Mouse (Mus musculus) heart, adult 2 months (tissue): ENCODE measurements around the gene Dusp28. TPM values are rescaled to one million over a fixed set of nuclear protein-coding genes. Genes with fewer than 3 reads are reported as not detected.

Experiments
- DNase-seq, 2 experiments: peaks; one replicate each; pipeline ENCODE4 v3.0.0; 2021
- H3K27ac ChIP-seq: fragments of 200-600 bp; 2 replicates; pipeline ENCODE4 v1.8.1; 2022
- H3K27me3 ChIP-seq: fragments of 200-500 bp; 2 replicates; pipeline ENCODE4 v1.6.1; 2012; ENCODE audit warnings: mild to moderate bottlenecking, low read length, inconsistent platforms, mixed read lengths; ENCODE audit not compliant: control insufficient read depth, insufficient read depth
- H3K36me3 ChIP-seq: fragments of 200-500 bp; 2 replicates; pipeline ENCODE4 v1.6.1; 2012; ENCODE audit warnings: low read length, inconsistent platforms; ENCODE audit not compliant: control insufficient read depth, insufficient read depth
- H3K4me1 ChIP-seq: fragments of 200-500 bp; 2 replicates; pipeline ENCODE4 v1.6.1; 2011; ENCODE audit warnings: low read length; ENCODE audit not compliant: control insufficient read depth, insufficient read depth
- H3K4me3 ChIP-seq: fragments of 200-600 bp; 2 replicates; pipeline ENCODE4 v1.8.1; 2022
- H3K79me2 ChIP-seq: fragments of 200-500 bp; replicated peaks from 2 replicates; pipeline ENCODE4 v1.6.1; 2012; ENCODE audit warnings: mild to moderate bottlenecking, inconsistent platforms, low read length, moderate library complexity, mixed read lengths; ENCODE audit not compliant: control insufficient read depth, insufficient read depth
- H3K9ac ChIP-seq: fragments of 200-500 bp; 2 replicates; pipeline ENCODE4 v1.6.1; 2012; ENCODE audit warnings: low read depth, mild to moderate bottlenecking, control low read depth, inconsistent platforms, low read length, mixed read lengths
- CTCF ChIP-seq: fragments of 200-600 bp; IDR thresholded peaks from 2 replicates; pipeline ENCODE4 v1.8.1; 2022; ENCODE audit warnings: antibody characterized with exemption, mild to moderate bottlenecking, moderate library complexity
- EP300 ChIP-seq: fragments of 200-500 bp; IDR thresholded peaks from 2 replicates; pipeline ENCODE4 v1.6.1; 2011; ENCODE audit warnings: low read depth, low read length, control low read depth; ENCODE audit not compliant: insufficient read depth
- POLR2A ChIP-seq: fragments of 200-500 bp; IDR thresholded peaks from 2 replicates; pipeline ENCODE4 v1.6.1; 2011; ENCODE audit warnings: mild to moderate bottlenecking, low read depth, low read length, control low read depth; ENCODE audit not compliant: insufficient read depth
- WGBS: fragments of 180-500 bp; shearing (Covaris S2); methylation state at CpG from one replicate; pipeline ENCODE4 v1.1.7; 2018; 5-methylcytosine and 5-hydroxymethylcytosine counted together
- intact Hi-C: fragments of 180-260 bp; cut with DNase I; formaldehyde crosslinking; loops from one replicate; pipeline ENCODE4 v1.15.1; 2025
- long read RNA-seq: library from polyadenylated mRNA; stranded (forward); transcript quantifications from one replicate; pipeline ENCODE4 v2.0.0, GENCODE M21; 2021
- polyA plus RNA-seq: library from polyadenylated mRNA; depleted of rRNA; stranded (reverse); fragments of >200 nt; gene quantifications from 2 replicates; pipeline ENCODE4 v1.2.3, GENCODE M21; 2012; rRNA removed
- total RNA-seq, 2 experiments: library from RNA; stranded (reverse); gene quantifications; 2 replicates each; pipeline ENCODE4 v1.2.3; 2021

Gene Dusp28
- total RNA-seq (10 to 100 TPM; 15.1 to 15.5 TPM), polyA plus RNA-seq (27.9 and 29.2 TPM in 2 replicates)
- long read RNA-seq, transcript Dusp28-201 (2 exons, 1,314 nt): major isoform, 11 of 13 reads
- long read RNA-seq, partial matches to known transcripts: 1 of 13 reads
- long read RNA-seq, other reads (novel, unspliced or antisense): 1 of 13 reads

- peaks cover 15% of the 10 kb centered on the region for H3K4me1 ChIP-seq
- intact Hi-C loops: loop anchor here (1.0 kb wide), 1 partner anchor 27 kb away; the partner anchor contains the start of gene Capn10
- TF ChIP-seq POLR2A (peak; percentile 64; the same call in 1 of the 2 replicates), EP300 (peak; percentile 66; the same call in 1 of the 2 replicates), CTCF (peak; percentile 90)
- WGBS: under 1% methylated on average over 81 of the region's 81 CpGs
- H3K27ac ChIP-seq: peak within 1 kb of the TSS; percentile 91
- H3K27me3 ChIP-seq: no peaks in the 10 kb centered on the region
- peak; percentile 89 to 92 for DNase-seq
- H3K4me3 ChIP-seq: peak within 1 kb of the TSS; percentile 87
- no peaks in the 10 kb centered on the region for H3K79me2 ChIP-seq
- peak within 1 kb of the TSS; percentile 77 for H3K9ac ChIP-seq
- H3K36me3 ChIP-seq: no peaks in the 10 kb centered on the region
Observed at GRCm38 (mm10) chr1:92906779-92907631, at the start of gene Dusp28. TSS of gene Dusp28 (plus strand) at chr1:92906981.

GRCm38 (mm10) chr1:92861503-92861902 is 45.3 kb upstream of the Dusp28 start:
- intact Hi-C loops: no loop called here
- no peak overlapping the region for H3K27ac ChIP-seq
- H3K27me3 ChIP-seq: no peaks in the 10 kb centered on the region
- H3K36me3 ChIP-seq: no peaks in the 10 kb centered on the region
- H3K79me2 ChIP-seq: no peaks in the 10 kb centered on the region
- no peak for DNase-seq
- no peak overlapping the region for H3K9ac ChIP-seq
- 68% methylated on average over 6 of the region's 6 CpGs for WGBS
- H3K4me1 ChIP-seq: no peaks in the 10 kb centered on the region
- TF ChIP-seq EP300 (no peak), CTCF (no peak), POLR2A (no peak)
- no peak overlapping the region for H3K4me3 ChIP-seq

GRCm38 (mm10) chr1:92863268-92863667 is 43.5 kb upstream of the Dusp28 start:
- TF ChIP-seq EP300 (no peak), POLR2A (no peak), CTCF (no peak)
- H3K79me2 ChIP-seq: no peaks in the 10 kb centered on the region
- intact Hi-C loops: no loop called here
- H3K36me3 ChIP-seq: no peaks in the 10 kb centered on the region
- H3K27ac ChIP-seq: no peak overlapping the region
- H3K9ac ChIP-seq: no peak overlapping the region
- H3K4me3 ChIP-seq: no peak overlapping the region
- WGBS: 84% methylated on average over 4 of the region's 4 CpGs
- no peaks in the 10 kb centered on the region for H3K4me1 ChIP-seq
- no peaks in the 10 kb centered on the region for H3K27me3 ChIP-seq
- DNase-seq: no peak

- TF ChIP-seq POLR2A (no peak), CTCF (no peak), EP300 (no peak)
- 54% methylated on average over 2 of the region's 2 CpGs for WGBS
- intact Hi-C loops: no loop called here
Observed at GRCm38 (mm10) chr1:92866170-92866569, 40.6 kb upstream of the Dusp28 start.

GRCm38 (mm10) chr1:92869985-92870384 is 36.8 kb upstream of the Dusp28 start:
- Histone ChIP-seq H3K27ac (no peak overlapping the region), H3K9ac (no peak overlapping the region), H3K36me3 (no peaks in the 10 kb centered on the region), H3K4me3 (no peak overlapping the region), H3K27me3 (no peaks in the 10 kb centered on the region), H3K4me1 (no peaks in the 10 kb centered on the region), H3K79me2 (no peaks in the 10 kb centered on the region)
- 81% methylated on average over 2 of the region's 2 CpGs for WGBS
- intact Hi-C loops: no loop called here
- TF ChIP-seq CTCF: no peak
- TF ChIP-seq EP300: no peak
- no peak for TF ChIP-seq POLR2A
- no peak for DNase-seq

More at GRCm38 (mm10) chr1:92866170-92866569, 40.6 kb upstream of the Dusp28 start:
- Histone ChIP-seq H3K79me2 (no peaks in the 10 kb centered on the region), H3K4me3 (no peak overlapping the region), H3K27me3 (no peaks in the 10 kb centered on the region), H3K36me3 (no peaks in the 10 kb centered on the region), H3K9ac (no peak overlapping the region), H3K27ac (no peak overlapping the region), H3K4me1 (no peaks in the 10 kb centered on the region)
- DNase-seq: no peak

GRCm38 (mm10) chr1:92872666-92873065 is 34.1 kb upstream of the Dusp28 start:
- Histone ChIP-seq H3K9ac (no peak overlapping the region), H3K4me3 (no peak overlapping the region), H3K27me3 (no peaks in the 10 kb centered on the region), H3K79me2 (no peaks in the 10 kb centered on the region), H3K4me1 (no peaks in the 10 kb centered on the region), H3K27ac (no peak overlapping the region), H3K36me3 (no peaks in the 10 kb centered on the region)
- 86% methylated on average over 7 of the region's 7 CpGs for WGBS
- no peak for TF ChIP-seq CTCF
- TF ChIP-seq POLR2A: no peak
- no peak for TF ChIP-seq EP300
- intact Hi-C loops: no loop called here
- DNase-seq: no peak
